Mouse (Mus musculus): Measurements from ENCODE around the gene Hist1h2bg. TPM values are rescaled to one million over a fixed set of nuclear protein-coding genes. Genes with fewer than 3 reads are reported as not detected.
"Not testable (repeated sequence)": the region's sequence is repeated elsewhere in the genome, so short reads cannot be mapped to it uniquely, and the experiment has no call there.

Gene Hist1h2bg
- polyA plus RNA-seq, 1 experiment = 32.9 TPM

DNA sequence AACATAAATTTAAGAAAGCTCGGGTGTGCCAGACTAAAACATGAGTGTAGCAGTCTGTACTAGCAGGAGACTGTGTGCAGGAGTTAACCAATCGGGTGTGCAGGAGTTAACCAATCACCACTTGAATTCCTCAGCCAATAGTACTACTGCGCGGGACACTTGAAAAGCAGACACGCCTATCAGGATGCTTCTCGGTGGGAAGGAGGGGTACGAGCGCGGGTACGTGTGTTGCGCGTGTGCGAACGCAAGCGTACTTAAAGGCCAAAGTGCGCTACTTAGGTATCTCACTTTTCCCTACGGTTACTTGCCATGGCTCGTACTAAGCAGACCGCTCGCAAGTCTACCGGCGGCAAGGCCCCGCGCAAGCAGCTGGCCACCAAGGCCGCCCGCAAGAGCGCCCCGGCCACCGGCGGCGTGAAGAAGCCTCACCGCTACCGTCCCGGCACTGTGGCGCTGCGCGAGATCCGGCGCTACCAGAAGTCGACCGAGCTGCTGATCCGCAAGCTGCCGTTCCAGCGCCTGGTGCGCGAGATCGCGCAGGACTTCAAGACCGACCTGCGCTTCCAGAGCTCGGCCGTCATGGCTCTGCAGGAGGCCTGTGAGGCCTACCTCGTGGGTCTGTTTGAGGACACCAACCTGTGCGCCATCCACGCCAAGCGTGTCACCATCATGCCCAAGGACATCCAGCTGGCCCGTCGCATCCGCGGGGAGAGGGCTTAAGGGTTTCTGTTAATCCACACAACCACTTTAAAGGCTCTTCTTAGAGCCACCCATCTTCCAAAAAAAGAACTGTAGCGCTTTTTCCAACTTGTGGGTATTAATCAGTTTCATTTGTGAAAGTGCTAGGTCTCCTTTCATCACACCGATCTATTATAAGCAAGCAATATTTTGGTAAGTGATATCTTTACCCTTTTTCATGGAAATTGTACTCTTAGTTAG lies 35.8 kb upstream of the Hist1h2bg start, which contains the start of gene Hist1h3g:
Gene Hist1h3g, plus strand, starts transcription at position 286 of the 939 bp plus-strand sequence.
- not testable (repeated sequence) for TF ChIP-seq GATA1 (IDR thresholded peaks at IDR 0.05; ENCODE audit: low read length)

- no peak for TF ChIP-seq GATA1 (IDR thresholded peaks at IDR 0.05; ENCODE audit: low read length)
Observed at GRCm38 (mm10) chr13:23536076-23536822, 34.9 kb upstream of the Hist1h2bg start.

GRCm38 (mm10) chr13:23537006-23537710 lies 34.0 kb upstream of the Hist1h2bg start:
- TF ChIP-seq GATA1 (IDR thresholded peaks at IDR 0.05; ENCODE audit: low read length) = no peak

DNA sequence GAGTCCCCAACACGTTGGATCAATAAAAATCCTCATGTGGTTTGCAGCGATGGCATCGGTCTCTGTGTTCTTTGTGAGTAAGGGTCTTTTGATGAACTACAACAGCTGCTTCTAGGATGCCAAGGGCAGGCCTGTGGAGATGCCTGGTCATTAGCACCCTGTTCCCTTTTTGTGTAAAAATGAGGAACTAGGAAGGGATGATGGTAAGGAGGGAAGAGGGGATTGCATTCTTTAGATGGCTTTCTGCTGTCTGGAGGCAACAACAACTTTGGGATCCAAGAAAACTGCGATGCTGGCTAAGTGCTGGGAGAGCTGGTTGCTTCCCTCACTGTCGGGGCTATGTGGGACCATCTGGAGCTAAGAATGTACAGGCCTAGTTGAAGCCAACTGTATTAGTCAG lies 32.9 kb upstream of the Hist1h2bg start:
- TF ChIP-seq GATA1 (IDR thresholded peaks at IDR 0.05; ENCODE audit: low read length) = no peak

GRCm38 (mm10) chr13:23541497-23541896 lies 29.7 kb upstream of the Hist1h2bg start:
- no peak for TF ChIP-seq GATA1 (IDR thresholded peaks at IDR 0.05; ENCODE audit: low read length)

DNA sequence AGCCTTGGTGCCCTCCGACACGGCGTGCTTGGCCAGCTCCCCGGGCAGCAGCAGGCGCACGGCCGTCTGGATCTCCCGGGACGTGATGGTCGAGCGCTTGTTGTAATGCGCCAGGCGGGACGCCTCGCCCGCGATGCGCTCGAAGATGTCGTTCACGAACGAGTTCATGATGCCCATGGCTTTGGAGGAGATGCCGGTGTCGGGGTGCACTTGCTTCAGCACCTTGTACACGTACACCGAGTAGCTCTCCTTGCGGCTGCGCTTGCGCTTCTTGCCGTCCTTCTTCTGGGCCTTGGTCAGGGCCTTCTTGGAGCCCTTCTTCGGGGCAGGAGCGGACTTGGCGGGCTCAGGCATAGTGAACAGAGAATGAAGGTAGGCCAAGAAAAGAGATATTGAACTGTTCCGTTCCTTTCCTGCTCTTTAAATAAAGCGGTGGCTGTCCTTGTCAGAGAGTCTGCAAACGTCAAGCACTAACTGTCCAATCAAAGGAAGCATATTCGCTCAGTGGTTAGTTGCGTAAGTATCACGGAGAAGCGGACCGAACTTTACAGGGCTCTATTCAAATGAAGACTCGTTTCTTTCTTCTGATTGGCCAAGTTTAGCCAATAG lies 28.1 kb upstream of the Hist1h2bg start, which contains the start of gene Hist1h2bh:
Gene Hist1h2bh, minus strand, starts transcription at position 394 of the 609 bp plus-strand sequence.
- not testable (repeated sequence) for TF ChIP-seq GATA1 (IDR thresholded peaks at IDR 0.05; ENCODE audit: low read length)

DNA sequence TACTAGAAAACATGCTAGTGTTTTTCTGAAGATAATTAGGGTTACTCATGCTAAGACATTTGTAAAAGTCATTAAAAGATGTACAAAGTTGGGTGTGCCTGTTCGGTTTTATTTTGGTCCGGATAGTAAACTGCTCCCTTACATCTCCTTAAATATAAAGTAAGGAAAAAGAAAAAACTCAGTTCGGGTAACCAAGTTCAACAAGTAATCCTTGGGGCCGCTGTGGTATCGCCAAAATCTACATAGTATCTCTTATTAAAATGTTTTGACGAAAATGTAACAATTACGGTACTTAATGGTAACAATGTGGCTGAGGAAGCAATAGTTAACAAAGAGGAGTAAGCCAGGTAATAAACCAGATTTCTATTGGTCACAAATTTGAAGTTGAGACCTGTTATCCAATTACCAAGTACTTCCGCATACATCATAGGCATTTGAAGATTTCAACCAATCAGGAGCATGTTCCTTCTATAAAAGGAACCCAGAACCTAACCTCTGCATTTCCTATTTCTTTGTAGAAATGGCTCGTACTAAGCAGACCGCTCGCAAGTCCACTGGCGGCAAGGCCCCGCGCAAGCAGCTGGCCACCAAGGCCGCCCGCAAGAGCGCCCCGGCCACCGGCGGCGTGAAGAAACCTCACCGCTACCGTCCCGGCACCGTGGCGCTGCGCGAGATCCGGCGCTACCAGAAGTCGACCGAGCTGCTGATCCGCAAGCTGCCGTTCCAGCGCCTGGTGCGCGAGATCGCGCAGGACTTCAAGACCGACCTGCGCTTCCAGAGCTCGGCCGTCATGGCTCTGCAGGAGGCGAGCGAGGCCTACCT lies 27.0 kb upstream of the Hist1h2bg start, which contains the start of gene Hist1h3f:
Gene Hist1h3f, plus strand, starts transcription at position 88 of the 822 bp plus-strand sequence.
- TF ChIP-seq GATA1 (IDR thresholded peaks at IDR 0.05; ENCODE audit: low read length) = no peak

GRCm38 (mm10) chr13:23546694-23547093 lies 24.5 kb upstream of the Hist1h2bg start:
- peak; percentile 32 for TF ChIP-seq GATA1 (IDR thresholded peaks at IDR 0.05; ENCODE audit: low read length)

- TF ChIP-seq GATA1 (IDR thresholded peaks at IDR 0.05; ENCODE audit: low read length) = no peak
Observed at GRCm38 (mm10) chr13:23550761-23551145, 20.4 kb upstream of the Hist1h2bg start.

DNA sequence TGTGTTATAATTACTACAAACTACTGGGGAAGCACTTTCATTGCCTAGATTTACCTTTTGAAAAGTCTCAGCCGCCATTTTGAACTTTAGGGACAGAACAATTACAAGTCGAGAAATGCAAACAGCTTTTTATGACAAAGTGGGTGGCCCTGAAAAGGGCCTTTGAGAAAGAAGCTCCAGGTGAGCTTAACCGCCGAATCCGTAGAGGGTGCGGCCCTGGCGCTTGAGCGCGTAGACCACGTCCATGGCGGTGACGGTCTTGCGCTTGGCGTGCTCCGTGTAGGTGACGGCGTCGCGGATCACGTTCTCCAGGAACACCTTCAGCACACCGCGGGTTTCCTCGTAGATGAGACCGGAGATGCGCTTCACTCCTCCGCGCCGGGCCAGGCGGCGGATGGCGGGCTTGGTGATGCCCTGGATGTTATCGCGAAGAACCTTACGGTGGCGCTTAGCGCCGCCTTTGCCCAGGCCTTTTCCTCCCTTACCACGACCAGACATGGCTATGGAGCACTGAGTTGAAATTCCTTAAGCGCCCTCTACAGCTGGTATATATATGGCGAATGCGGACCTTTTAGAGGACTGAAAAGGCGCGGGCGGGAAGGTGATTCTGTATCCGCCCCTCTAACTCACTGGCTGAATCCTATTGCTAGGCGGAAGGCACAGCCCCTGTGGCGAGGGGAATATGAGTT lies 19.9 kb upstream of the Hist1h2bg start, which contains the start of gene Hist1h4f:
Gene Hist1h4f, minus strand, starts transcription at position 503 of the 689 bp plus-strand sequence.
- TF ChIP-seq GATA1 (IDR thresholded peaks at IDR 0.05; ENCODE audit: low read length) = not testable (repeated sequence)

DNA sequence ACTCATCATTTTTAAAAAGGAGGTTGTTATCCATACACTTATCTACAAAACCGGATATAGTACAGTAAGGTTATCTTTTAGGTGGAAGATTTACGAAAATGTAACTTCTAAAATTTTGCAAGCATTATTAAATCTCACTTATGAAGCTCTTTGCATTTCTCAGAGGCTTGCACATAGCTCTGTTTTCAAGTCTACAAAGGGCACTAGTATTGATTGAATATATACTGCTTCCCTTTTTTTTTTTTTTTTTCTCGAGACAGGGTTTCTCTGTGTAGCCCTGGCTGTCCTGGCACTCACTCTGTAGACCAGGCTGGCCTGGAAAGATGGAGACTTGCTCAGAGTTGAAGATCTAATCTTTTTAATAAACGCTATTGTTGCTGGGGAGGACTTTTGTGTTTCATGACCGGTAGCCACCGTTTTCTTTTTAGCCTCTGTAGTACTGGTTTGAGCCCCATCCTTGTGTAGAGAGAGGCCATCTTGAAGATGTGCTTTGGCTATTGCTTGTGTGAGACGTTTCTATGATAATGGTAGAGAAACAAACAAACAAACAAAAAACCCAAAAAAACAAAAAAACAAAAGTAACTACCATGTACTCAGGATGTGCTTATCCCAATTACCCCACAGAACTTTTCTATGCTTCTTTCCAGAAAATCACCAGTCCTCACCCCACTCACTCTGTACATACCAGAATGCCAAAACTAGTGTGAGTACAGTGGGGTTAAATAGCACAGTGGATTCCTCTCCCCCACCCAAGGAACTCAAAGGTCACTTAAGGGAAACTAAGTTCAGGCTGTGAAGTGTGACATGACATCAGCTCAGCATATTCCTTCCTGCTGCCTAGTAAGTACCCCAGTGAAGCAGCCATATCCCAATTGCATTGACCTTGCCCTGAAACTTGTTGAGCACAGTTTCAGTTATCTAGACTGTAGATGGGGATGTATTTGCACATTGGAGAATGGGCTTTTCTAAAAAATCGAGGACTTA lies 19.0 kb upstream of the Hist1h2bg start:
- no peak for TF ChIP-seq GATA1 (IDR thresholded peaks at IDR 0.05; ENCODE audit: low read length)

DNA sequence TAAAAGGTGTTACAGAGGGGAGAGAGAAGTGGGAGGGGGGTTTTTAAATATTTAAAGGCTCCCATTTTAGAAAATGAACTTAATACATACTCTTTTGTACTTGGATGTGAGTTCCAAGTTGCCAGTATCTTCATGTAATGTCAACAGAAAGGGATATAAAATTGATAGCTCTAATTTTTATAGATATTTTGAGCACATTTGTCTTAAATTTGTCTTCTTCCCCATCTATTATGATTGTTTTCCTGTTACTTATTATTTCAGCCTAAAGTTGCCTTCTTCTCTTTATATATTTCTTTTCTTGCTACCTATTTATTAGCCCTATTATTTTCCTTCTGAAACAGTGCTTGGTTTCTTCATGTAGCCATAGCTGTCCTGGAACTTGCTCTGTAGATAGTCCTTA lies 18.2 kb upstream of the Hist1h2bg start, which contains the start of gene Hist1h1d:
Gene Hist1h1d, plus strand, starts transcription at position 301 of the 400 bp plus-strand sequence.
- TF ChIP-seq GATA1 (IDR thresholded peaks at IDR 0.05; ENCODE audit: low read length) = no peak
